Mouse (Mus musculus) limb, embryonic 14.5 days (tissue): Measurements from ENCODE around the gene Ralgapa2. TPM values are rescaled to one million over a fixed set of nuclear protein-coding genes. Genes with fewer than 3 reads are reported as not detected.

Source experiments
- ATAC-seq: fragments of 200-750 bp; cut with Nextera tagmentation; 2 replicates; pipeline ENCODE4 v1.8.0; 2017; ENCODE audit warnings: low read depth, moderate number of reproducible peaks, moderate TSS enrichment; ENCODE audit not compliant: low FRiP score
- DNase-seq: peaks from one replicate; pipeline ENCODE4 v3.0.0-alpha.2; 2015; ENCODE audit warnings: low spot score
- H3K27ac ChIP-seq: fragments of 300-500 bp; sonication (generic); replicated peaks from 2 replicates; pipeline ENCODE4 v1.5.1; 2014; ENCODE audit warnings: low read depth, mild to moderate bottlenecking, low read length, moderate library complexity, mixed read lengths
- H3K27me3 ChIP-seq: fragments of 300-500 bp; sonication (generic); 2 replicates; pipeline ENCODE4 v1.6.1; 2014; ENCODE audit warnings: low read length, mixed read lengths; ENCODE audit not compliant: control insufficient read depth, insufficient read depth
- H3K36me3 ChIP-seq: fragments of 300-500 bp; sonication (generic); 2 replicates; pipeline ENCODE4 v1.6.1; 2014; ENCODE audit warnings: mild to moderate bottlenecking, low read length, moderate library complexity, mixed read lengths; ENCODE audit not compliant: control insufficient read depth, insufficient read depth
- H3K4me1 ChIP-seq: fragments of 300-500 bp; sonication (generic); 2 replicates; pipeline ENCODE4 v1.6.1; 2014; ENCODE audit warnings: antibody characterized with exemption, low read length, mixed read lengths; ENCODE audit not compliant: control insufficient read depth, insufficient read depth
- H3K4me2 ChIP-seq: fragments of 300-500 bp; sonication (generic); replicated peaks from 2 replicates; pipeline ENCODE4 v1.6.1; 2014; ENCODE audit warnings: low read depth, mild to moderate bottlenecking, low read length, moderate library complexity; ENCODE audit not compliant: severe bottlenecking
- H3K4me3 ChIP-seq: fragments of 300-500 bp; sonication (generic); replicated peaks from 2 replicates; pipeline ENCODE4 v1.5.1; 2014; ENCODE audit warnings: low read length
- H3K9ac ChIP-seq: fragments of 300-500 bp; sonication (generic); 2 replicates; pipeline ENCODE4 v1.6.1; 2014; ENCODE audit warnings: mild to moderate bottlenecking, low read depth, low read length, moderate library complexity; ENCODE audit not compliant: severe bottlenecking
- H3K9me3 ChIP-seq: fragments of 300-500 bp; sonication (generic); 2 replicates; pipeline ENCODE4 v1.6.1; 2016; ENCODE audit warnings: low read length; ENCODE audit not compliant: control insufficient read depth
- POLR2A ChIP-seq: fragments of 200-500 bp; IDR thresholded peaks from 2 replicates; pipeline ENCODE4 v1.8.0; 2012; ENCODE audit warnings: inconsistent platforms, mild to moderate bottlenecking, moderate library complexity, borderline replicate concordance; ENCODE audit not compliant: insufficient read depth, insufficient read length; ENCODE audit errors: extremely low read depth
- whole genome bisulfite sequencing: fragments of 180-500 bp; shearing (Covaris S2); extraction: QIAGEN DNeasy Blood & Tissue Kit; methylation state at CpG from one replicate; pipeline ENCODE4 v1.1.7; 2014; 5-methylcytosine and 5-hydroxymethylcytosine counted together
- polyA plus RNA-seq, 2 experiments: library from polyadenylated mRNA; depleted of rRNA in 1 of 2; stranded (reverse) in 1 of 2; unstranded in 1 of 2; fragments of >200 nt; fragmentation: Nextera tagmentation in 1 of 2; extraction: Ambion mirVana in 1 of 2; gene quantifications; 2 replicates each; pipeline versions ENCODE4 v1.2.1 to v1.2.3; 2012 to 2014

Ralgapa2 gene
- polyA plus RNA-seq, 2 experiments: 4.1 TPM

GRCm38 (mm10) chr2:146216111-146217064, 295.8 kb downstream of the Ralgapa2 start:
- Histone ChIP-seq H3K9ac (no peak overlapping the region), H3K4me2 (no peak overlapping the region), H3K4me3 (no peak overlapping the region), H3K9me3 (no peaks in the 10 kb centered on the region), H3K36me3 (no peaks in the 10 kb centered on the region), H3K27ac (no peak overlapping the region), H3K27me3 (peaks cover 61% of the 10 kb centered on the region), H3K4me1 (peaks cover 3% of the 10 kb centered on the region)
- TF ChIP-seq POLR2A: no peak
- 10% methylated on average over 14 of the region's 14 CpGs for WGBS
- DNase-seq: no peak
- no peak for ATAC-seq

DNA sequence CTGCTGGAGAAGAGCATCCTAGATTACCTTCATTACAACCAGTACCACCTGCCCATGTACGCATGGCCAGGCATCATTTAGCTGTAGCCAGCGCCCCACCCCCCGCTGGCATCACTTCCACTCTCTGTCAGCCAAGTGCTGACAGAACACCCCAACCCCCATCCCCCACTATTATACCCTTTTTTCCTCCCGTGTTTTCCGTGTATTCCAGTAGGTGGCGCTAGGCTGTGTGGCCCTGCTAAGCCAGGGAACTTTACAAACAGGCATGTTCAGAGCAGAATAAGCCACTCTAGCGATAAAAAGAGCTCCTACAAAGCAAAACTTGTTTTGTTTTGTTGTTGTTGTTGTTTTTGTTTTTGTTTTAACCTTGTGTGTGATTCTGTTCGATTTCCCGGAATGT, 297.4 kb downstream of the Ralgapa2 start:
- TF ChIP-seq POLR2A: no peak
- no peak for ATAC-seq
- Histone ChIP-seq H3K9me3 (no peaks in the 10 kb centered on the region), H3K4me2 (no peak overlapping the region), H3K36me3 (no peaks in the 10 kb centered on the region), H3K27ac (no peak overlapping the region), H3K27me3 (peaks cover 46% of the 10 kb centered on the region), H3K4me3 (no peak overlapping the region), H3K9ac (no peak overlapping the region), H3K4me1 (no peaks in the 10 kb centered on the region; the same call in 1 of the 2 replicates)
- WGBS: 3% methylated on average over 9 of the region's 9 CpGs
- peak; percentile 52 for DNase-seq

- Histone ChIP-seq H3K36me3 (no peaks in the 10 kb centered on the region), H3K27me3 (peaks cover 14% of the 10 kb centered on the region), H3K4me2 (no peak overlapping the region), H3K4me3 (no peak overlapping the region), H3K27ac (no peak overlapping the region), H3K9me3 (no peaks in the 10 kb centered on the region), H3K9ac (no peak overlapping the region), H3K4me1 (no peaks in the 10 kb centered on the region)
- ATAC-seq: no peak
- 36% methylated on average over 4 of the region's 4 CpGs for WGBS
- no peak for TF ChIP-seq POLR2A
- no peak for DNase-seq
Measured at GRCm38 (mm10) chr2:146210968-146211367, 301.2 kb downstream of the Ralgapa2 start.

DNA sequence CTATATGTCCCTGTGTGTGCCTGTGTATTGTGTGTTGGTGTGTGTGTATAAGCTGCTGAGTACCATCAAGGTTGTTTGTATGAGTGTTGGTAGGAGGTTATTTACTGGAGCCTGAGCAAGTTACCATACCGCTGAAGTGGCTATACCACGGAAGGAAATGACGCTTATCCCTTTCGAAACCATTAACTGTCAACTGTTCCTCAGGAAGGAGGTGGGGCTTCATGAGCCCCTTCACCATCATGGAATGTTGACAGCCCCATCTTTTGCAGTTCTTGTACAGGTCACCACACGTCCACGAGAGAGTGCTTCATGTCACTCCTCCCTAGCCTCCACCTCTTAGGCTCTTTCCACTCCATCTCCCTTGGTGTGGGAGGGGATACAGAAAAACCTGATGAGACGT, 314.2 kb downstream of the Ralgapa2 start:
- 75% methylated on average over 7 of the region's 7 CpGs for WGBS
- Histone ChIP-seq H3K27ac (no peak overlapping the region), H3K9me3 (no peaks in the 10 kb centered on the region), H3K4me3 (no peak overlapping the region), H3K9ac (no peak overlapping the region), H3K4me1 (no peaks in the 10 kb centered on the region), H3K36me3 (no peaks in the 10 kb centered on the region), H3K4me2 (no peak overlapping the region), H3K27me3 (no peaks in the 10 kb centered on the region)
- DNase-seq (no peak), ATAC-seq (no peak)
- no peak for TF ChIP-seq POLR2A

DNA sequence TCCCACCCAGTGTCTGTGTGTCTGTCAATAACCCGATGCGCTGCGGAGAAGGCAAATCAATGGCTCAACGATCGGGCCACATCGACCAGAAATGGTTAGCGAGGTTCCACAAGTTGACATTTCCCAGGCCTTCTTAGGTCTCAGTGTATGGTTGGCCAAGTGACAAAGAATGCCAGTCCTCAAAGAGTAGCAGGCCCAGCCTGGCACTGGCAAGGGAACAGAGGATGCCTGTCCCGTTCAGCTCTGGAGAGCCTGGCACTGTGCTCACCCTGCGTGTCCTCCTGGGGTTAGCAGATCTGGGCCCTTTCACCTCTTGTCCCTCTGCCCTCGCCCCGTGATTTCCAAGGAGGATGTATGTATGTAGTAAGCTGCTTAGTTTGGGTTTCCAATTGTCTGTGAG, 316.0 kb downstream of the Ralgapa2 start:
- Histone ChIP-seq H3K4me1 (no peaks in the 10 kb centered on the region), H3K9me3 (no peaks in the 10 kb centered on the region), H3K27me3 (no peaks in the 10 kb centered on the region), H3K27ac (no peak overlapping the region), H3K4me2 (no peak overlapping the region), H3K36me3 (no peaks in the 10 kb centered on the region), H3K4me3 (no peak overlapping the region), H3K9ac (no peak overlapping the region)
- DNase-seq (no peak), ATAC-seq (no peak)
- 94% methylated on average over 11 of the region's 11 CpGs for WGBS
- no peak for TF ChIP-seq POLR2A
